Mouse (Mus musculus) monocyte, adult 5-6 weeks (primary cell): ENCODE results near the gene Fam104a. TPM values are rescaled to one million over a fixed set of nuclear protein-coding genes. Genes with fewer than 3 reads are reported as not detected.

Source experiments
- ATAC-seq: fragments of 153-309, 156-312 bp; replicated peaks from 2 replicates; pipeline ENCODE4 v1.8.0; 2017; ENCODE audit warnings: mild to moderate bottlenecking; ENCODE audit not compliant: low TSS enrichment, insufficient number of reproducible peaks, severe bottlenecking, poor library complexity, low FRiP score
- total RNA-seq: library from RNA; stranded (forward); fragments of 200-1000, 200-491, 200-594 nt; gene quantifications from 3 replicates; pipeline ENCODE4 v1.2.3, GENCODE M21; 2017

Gene Fam104a
- total RNA-seq, 1 experiment from 2014 or later = 17.2 TPM

DNA sequence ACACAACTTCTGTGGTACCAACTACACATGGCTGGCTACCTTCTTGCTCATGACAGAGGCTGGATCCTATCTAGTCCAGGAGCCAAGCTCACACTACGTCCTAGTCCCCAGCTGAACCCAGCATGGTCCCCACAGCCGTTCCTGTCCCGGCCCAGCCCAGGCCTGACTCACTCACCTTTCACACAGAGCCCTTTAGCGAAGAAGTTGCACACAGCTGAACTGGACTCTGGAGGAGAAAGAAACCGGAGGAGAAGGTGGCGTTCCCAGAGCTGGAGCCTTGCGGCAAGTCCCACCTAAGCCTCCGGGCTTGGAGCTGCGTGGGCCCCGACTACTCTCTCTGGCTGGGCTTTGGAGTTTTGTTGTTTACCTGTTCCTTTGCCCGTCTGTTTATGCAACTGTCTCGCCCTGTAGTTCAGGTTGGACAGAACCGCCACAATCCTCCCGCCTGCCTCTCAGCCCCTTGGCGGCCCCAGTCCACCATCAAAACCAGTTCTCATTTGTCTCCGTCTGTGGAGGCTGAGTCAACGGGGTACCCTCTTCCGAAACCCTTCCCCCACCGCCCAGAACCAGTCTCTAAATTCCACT, 24.8 kb upstream of the Fam104a start:
- no peak for ATAC-seq

DNA sequence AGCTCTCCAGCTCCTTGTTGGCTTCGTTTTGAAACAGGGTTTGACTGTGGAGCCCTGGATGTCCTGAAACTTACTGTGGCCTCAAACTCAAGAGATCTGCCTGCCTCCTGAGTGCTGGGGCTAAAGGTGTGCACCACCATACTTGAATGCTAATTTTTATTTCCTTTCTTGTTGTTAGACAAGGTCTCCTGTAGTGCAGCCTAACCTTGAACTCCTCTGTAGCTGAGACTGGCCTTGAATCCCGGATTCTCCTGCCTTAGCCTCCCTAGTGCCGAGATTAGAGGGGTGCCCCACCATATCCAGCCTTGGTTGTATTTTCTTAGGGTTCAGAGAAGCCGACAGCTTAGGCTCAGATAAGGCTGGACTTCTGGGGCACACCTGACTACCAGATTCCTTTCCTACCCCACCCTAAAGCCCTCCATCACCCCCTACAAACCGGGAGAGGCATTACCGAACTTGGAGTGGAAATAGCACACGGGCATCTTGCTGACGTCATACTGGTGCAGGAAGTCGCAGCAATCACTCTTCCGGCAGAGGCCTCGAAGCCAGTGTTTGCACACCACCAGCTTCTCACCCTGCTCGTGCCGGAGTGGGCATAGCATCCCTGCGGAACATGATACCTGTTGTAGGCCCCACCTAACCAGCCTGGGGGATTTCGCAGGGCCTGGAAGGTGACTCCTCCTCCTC, 22.2 kb upstream of the Fam104a start:
- no peak for ATAC-seq

DNA sequence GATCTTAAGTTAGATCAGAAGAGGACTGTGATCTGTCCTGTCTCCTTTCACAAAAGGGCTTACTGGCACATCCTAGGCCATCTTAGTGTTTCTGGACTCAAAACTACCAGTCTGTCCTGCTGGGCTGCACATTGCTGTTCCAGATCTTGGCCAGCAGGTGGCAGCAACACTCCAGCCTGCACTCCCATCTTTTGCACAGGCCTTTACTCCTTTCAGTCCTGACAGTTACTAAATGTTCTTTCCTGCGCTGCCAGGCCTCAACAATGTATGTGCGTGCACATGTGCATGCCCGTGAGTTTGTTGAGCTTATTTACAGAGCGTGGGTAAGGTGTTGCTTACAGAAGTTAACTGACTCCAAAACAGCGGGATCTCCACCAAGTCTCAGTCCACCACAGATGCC, 19.8 kb upstream of the Fam104a start:
- ATAC-seq = peak; percentile 84

DNA sequence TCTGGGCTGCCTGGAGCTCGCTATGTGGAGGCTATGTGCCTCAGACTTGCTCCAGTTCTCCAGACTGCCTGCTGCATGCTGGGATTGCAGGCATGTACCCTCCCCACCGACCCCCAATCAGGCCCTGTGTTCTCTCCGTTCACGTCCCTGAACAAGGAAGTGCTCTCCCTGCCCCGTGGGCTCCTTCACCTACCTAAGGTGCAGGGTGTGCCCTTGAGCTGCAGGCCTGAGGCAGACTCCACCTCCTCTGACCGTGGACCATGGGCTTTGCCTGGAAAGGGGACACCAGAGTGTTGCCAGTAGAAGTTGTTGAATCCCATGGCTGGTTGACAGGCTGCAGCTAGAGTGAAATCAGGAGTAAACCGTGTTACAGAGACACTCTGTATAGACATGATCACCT, 15.7 kb upstream of the Fam104a start:
- no peak for ATAC-seq

DNA sequence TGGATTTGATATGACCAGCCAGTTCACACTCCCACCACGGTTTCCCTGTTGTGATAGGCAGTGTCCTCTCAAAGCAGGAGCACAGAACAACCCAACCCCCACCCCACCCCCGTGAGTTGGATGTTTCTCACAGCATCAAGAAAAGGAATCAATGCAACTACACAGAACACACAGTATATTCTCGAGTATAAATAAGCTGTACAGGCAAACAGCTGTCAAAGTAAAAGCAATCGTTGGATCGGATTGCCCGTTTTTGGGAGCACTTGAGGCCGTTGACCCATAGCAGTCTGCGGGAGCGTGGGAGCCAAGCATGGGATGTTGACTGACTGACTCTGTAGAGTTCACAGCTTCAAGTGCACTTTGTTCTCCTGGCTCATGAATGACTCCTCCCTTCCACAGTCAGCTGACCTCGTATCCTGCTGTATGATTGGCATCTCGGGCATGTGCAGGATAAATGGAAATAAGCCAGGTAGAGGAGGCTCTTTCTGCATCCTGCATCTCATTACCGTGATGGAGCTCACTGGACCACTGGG, 14.1 kb upstream of the Fam104a start:
- ATAC-seq = no peak

DNA sequence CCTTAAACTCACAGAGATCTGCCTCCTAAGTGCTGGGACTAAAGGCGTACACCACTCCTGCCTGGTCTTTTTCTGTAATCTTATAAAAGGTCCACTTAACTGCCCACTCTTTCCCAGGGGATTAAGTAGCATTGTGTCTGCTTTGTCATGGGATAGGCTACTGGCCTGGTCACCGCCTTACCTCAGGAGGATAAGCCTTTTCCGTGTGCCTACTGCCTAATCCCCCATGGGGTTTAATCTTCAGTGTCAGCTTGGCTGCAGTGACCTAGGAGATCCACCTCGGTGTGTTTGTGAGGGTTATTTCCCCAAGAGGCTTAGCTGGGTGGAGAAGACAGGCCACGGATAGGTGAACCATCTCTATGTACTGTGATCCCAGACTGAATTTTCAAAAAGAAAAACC, 13.6 kb upstream of the Fam104a start:
- no peak for ATAC-seq

DNA sequence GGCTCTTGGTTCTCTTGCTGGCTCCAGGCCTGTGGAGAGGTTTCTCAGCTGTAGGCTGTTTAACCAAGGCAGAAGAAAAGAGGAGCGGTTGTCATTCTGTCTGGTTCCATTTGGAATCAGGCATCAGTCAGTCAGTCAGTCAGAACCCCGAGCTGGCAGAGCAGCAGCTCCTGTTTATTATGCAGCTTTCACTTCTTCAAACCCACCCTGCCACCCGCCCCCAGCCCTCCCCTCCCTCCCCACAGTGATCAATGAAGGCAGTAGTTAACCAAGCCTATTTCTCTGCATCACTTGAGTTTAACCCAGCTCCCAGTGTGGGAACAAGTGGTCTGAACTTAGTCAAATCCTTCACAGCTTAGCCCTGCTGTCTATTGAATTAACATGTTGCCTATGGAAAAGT, 7.9 kb upstream of the Fam104a start:
- no peak for ATAC-seq

DNA sequence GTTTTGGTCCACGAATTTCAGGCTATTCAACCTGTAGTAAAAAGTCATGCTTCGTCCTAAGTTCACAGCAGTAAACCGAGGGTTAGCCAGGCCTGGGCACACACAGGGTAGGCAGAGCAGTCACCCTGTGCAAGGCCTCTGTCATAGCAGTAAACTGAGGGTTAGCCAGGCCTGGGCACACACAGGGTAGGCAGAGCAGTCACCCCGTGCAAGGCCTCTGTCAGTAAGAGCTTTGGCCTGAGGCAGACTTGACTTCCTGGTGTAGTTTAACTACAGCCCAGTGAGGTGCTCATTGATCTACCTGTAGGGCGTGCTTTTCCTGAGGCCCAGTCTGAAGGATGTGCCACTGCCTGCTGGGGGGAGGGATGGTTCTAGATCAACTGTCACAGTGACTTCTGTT, 7.4 kb upstream of the Fam104a start:
- no peak for ATAC-seq

- no peak for ATAC-seq
Observed at GRCm38 (mm10) chr11:113690506-113690905, 6.6 kb upstream of the Fam104a start.

DNA sequence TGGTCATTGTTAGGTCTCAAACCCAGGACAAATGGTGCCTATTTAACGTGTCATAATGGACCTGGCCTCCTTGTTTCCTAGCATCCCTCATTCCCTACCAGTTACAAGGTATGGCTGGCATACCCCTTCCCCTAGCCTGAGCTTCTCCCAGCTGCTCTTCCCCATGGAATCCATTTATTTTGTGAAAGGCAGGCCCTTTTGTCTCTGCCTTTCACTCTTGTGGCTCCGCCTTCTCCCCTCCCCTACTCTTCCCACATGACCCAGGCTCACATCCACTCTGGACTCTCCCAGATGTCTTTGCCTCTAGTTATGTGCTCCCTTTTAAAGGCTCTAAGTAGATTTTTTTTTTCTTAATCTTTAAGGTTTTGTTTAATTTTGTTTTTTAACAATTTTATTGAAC, 3.1 kb upstream of the Fam104a start:
- no peak for ATAC-seq

DNA sequence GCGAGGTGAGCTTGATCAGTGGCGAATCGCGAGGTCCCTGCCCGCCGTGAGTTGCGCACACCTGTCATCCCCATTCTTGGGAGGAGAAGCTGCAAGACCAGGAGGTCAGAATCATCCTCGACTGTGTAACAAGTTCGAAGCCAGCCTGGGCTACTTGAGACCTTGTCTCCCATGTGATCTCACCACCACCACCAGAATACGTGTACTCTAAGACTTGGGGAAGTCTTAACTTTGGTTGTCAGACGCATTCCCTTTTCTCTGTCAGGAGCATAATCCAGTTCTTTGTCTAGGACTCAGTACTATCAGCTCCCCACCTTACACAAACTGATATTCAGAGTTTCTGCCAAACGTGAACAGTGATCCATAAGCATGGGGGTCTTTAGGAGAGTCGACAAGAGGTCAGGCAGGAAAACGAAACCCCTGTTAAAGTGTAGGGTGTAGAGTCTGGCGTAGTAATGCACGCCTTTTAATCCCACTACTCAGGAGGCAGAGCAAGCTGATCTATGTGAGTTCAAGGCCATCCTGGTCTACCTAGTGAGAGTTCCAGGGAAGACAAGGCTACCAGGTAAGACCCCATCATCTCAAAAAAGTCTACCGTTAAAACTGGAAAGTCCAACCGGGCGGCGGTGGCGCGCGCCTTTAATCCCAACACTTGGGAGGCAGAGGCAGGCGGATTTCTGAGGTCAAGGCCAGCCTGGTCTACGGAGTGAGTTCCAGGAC, 912 bp upstream of the Fam104a start:
- no peak for ATAC-seq

- ATAC-seq = 0 out of 2 replicates have a peak, but pooled peaks have one; percentile 9
Observed at GRCm38 (mm10) chr11:113683627-113683956, 363 bp downstream of the Fam104a start.

DNA sequence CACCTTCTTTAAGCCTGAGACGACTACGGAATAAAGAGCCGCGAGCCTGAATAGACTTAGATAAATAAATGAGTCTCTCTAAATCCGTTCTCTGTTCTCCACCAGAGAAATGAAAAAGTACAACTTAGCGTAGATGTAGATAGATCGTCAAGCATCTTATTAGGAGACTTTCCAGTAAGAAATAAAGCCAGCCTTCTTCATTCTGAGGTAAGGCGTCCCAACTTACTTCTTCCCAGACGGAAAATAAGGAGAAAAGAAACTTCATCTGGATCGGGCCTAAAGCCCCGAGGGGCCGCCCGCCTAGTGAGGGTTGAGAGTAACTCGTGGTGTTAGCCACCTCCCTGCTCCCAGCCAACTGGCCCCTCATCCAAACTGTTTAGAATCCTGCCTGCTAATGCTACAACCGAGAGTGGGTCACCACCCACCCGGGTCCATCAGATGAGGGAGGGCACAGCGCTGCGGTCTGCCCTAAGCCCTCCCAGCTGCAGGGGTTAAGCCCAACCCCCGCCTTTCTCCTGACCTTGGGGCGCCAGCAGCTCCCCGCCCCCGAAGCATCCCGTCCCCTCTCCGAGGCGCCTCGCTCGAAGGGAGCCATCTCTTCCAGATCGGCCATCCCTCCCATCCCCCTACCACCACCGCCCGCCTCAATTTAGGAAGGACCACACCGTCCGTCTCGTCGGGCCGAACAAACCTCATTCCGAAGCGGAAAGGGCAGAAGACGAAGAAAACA, 893 bp downstream of the Fam104a start:
- ATAC-seq = peak; percentile 28; the same call in 1 of the 2 replicates

GRCm38 (mm10) chr11:113681979-113682378, 2.0 kb downstream of the Fam104a start:
- no peak for ATAC-seq

GRCm38 (mm10) chr11:113680954-113681353, 3.0 kb downstream of the Fam104a start:
- ATAC-seq = no peak

DNA sequence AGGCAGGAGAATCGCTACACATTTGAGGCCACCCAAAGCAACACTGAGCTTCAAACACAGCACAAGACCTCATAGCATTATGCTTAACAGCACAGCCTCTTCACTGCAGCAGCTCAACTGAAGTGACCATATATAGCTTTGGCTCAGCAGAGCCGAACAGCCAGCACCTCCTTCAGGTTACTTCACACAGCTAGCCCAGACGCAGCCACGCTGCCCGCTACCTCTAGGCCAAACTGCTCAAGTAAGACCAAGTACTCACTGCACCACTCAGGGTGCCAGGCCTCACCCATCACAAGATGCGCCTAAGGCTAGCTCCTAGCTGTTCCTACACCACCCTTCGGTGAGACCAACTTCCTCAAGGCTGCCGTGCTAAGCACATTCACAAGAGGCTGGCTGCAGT, 5.6 kb downstream of the Fam104a start:
- ATAC-seq = no peak

DNA sequence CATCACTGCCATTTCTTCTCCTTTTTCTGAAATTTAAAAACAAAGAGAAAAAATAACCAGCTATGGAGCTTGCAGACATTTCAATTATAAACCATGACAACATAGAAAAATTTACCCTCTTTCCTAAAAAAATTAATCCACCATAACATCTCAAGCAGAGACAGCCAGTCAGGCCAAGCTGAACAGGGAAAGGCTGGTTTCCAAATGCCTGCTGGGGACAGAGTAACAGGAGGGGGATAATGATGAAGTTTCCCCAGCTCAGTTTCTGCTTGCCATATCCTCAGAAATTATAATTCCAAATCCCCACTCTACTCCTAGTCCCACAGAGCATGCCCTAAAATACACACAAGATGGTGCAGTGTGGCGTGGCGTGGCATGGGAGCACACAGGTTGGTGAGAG, 6.6 kb downstream of the Fam104a start:
- no peak for ATAC-seq

- no peak for ATAC-seq
Observed at GRCm38 (mm10) chr11:113676847-113677246, 7.1 kb downstream of the Fam104a start.

DNA sequence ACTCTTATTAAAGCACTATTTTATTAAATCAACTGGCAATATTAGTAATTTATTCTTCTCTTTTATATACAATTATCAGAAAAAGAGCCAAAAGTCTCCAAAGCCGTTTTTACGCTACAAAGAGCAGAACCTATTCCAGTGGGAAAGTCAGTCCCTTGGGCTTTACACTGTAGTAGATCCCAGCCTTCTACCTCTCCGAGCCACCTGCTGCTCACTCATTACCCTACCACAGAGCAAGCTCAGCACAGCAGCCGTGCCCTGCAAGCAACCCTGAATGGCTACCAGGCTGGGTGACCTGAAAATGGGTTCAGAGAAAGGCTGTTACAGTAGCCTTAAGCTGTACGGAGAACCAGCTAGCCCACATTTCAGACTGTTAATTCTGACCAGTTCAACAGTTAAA, 9.4 kb downstream of the Fam104a start:
- no peak for ATAC-seq
